8 mouse cellular contexts compared by ENCODE assay signal in genomic region chr2:165855641-165856301, GRCm38 (mm10). TPM values are rescaled to one million over a fixed set of nuclear protein-coding genes. Genes with fewer than 3 reads are reported as not detected.
A peak's percentile ranks its signal among the peaks of the same experiment; 100 is the strongest.
DNase-seq lines count a peak whose midpoint lies in the region; ATAC-seq and TF ChIP-seq lines count a peak whose summit lies in the region.

No protein-coding gene starts in this region.

- no peak overlapping the region for H3K4me3 ChIP-seq in spleen, adult 2 months (ENCODE audit: extremely low read depth, insufficient read depth, insufficient read length)
- no peak overlapping the region for H3K4me3 ChIP-seq in heart, embryonic 11.5 days (ENCODE audit: low read depth, low read length)
- H3K4me3 ChIP-seq in layer of hippocampus, adult 2 months, result peak overlapping the region; percentile 24; the same call in 1 of the 2 replicates

- no peak for TF ChIP-seq CTCF in spleen, adult 2 months (IDR thresholded peaks at IDR 0.05; ENCODE audit: extremely low read depth, insufficient read depth, insufficient read length, insufficient replicate concordance)
- no peak for TF ChIP-seq CTCF in layer of hippocampus, adult 2 months (conservative IDR thresholded peaks at IDR 0.05)

- H3K4me2 ChIP-seq in heart, embryonic 11.5 days, result no peak overlapping the region

- peaks cover 9% of the 10 kb centered on the region for H3K36me3 ChIP-seq in spleen, adult 2 months (ENCODE audit: control insufficient read depth, insufficient read depth, low read length)
- peaks cover under 1% of the 10 kb centered on the region; the same call in 1 of the 2 replicates for H3K36me3 ChIP-seq in heart, embryonic 11.5 days (ENCODE audit: control insufficient read depth, insufficient read depth, low read length)

- peak overlapping the region; percentile 46 for H3K27ac ChIP-seq in spleen, adult 2 months (ENCODE audit: insufficient read depth, low read length)
- H3K27ac ChIP-seq in heart, embryonic 11.5 days (ENCODE audit: low read depth, low read length), result peak overlapping the region; percentile 29; the same call in 1 of the 2 replicates
- peak overlapping the region; percentile 98 for H3K27ac ChIP-seq in layer of hippocampus, adult 2 months

- H3K9ac ChIP-seq in heart, embryonic 11.5 days (ENCODE audit: low read depth, low read length), result no peak overlapping the region

- whole genome bisulfite sequencing in spleen, adult 2 months, result 77% methylated on average over 6 of the region's 6 CpGs
- 65% methylated on average over 6 of the region's 6 CpGs for WGBS in heart, embryonic 11.5 days (ENCODE audit: insufficient replicate concordance)

- H3K4me1 ChIP-seq in spleen, adult 2 months (ENCODE audit: control insufficient read depth, insufficient read depth, insufficient read length), result peaks cover 17% of the 10 kb centered on the region; the same call in 1 of the 2 replicates
- peaks cover 86% of the 10 kb centered on the region for H3K4me1 ChIP-seq in heart, embryonic 11.5 days (ENCODE audit: control insufficient read depth, insufficient read depth, low read length)

- no peak for TF ChIP-seq POLR2A in spleen, adult 2 months (IDR thresholded peaks at IDR 0.05; ENCODE audit: low read depth, low read length)

- DNase-seq in adrenal gland, postnatal 10 days, result peak; percentile 48
- DNase-seq in adrenal gland, adult 18-20 months (ENCODE audit: low spot score in 2 of 2), result no peak
- DNase-seq in spleen, adult 2 months (ENCODE audit: low read depth in 1 of 2, low spot score in 2 of 2), result no peak
- no peak for DNase-seq in spleen, postnatal 4 days (ENCODE audit: low spot score in 2 of 2)
- DNase-seq in layer of hippocampus, adult 2 months (ENCODE audit: low spot score in 2 of 2), result peak; percentile 63 to 88

- H3K9me3 ChIP-seq in heart, embryonic 11.5 days (replicated peaks; ENCODE audit: control insufficient read depth, low read length), result no peaks in the 10 kb centered on the region

- H3K27me3 ChIP-seq in spleen, adult 2 months (ENCODE audit: control insufficient read depth, insufficient read depth, low read length), result no peaks in the 10 kb centered on the region
- no peaks in the 10 kb centered on the region for H3K27me3 ChIP-seq in heart, embryonic 11.5 days (ENCODE audit: control insufficient read depth, insufficient read depth, low read length)

- ATAC-seq in heart, embryonic 11.5 days (replicated peaks; ENCODE audit: insufficient number of reproducible peaks, low FRiP score, low TSS enrichment), result no peak
- ATAC-seq in monocyte, adult 5-6 weeks (replicated peaks; ENCODE audit: insufficient number of reproducible peaks, low FRiP score, low TSS enrichment, poor library complexity, severe bottlenecking), result 0 out of 2 replicates have a peak, but pooled peaks have one; percentile 14
- ATAC-seq in erythroid progenitor cell, adult 5-6 weeks (replicated peaks; ENCODE audit: low FRiP score, poor library complexity, severe bottlenecking), result no peak

RNA-seq across cellular contexts. Expression of gene Zmynd8, which starts 43.0 kb away (rescaled TPM):
- 10 to 100 TPM; 39.8 to 57.2 TPM for total RNA-seq in adrenal gland, postnatal 10 days (2021)
- 10 to 100 TPM; 45.8 to 48.8 TPM for total RNA-seq in adrenal gland, adult 18-20 months (2021)
- 25.0 and 25.4 TPM in 2 replicates for polyA plus RNA-seq in spleen, adult 2 months (2012; rRNA removed)
- polyA plus RNA-seq in heart, embryonic 11.5 days (2014; fragmentation: Nextera tagmentation; extraction: Ambion mirVana), result 39.6 and 47.6 TPM in 2 replicates
- 100 to 1,000 TPM; 173 to 186 TPM for total RNA-seq in layer of hippocampus, adult 2 months (2021)
- total RNA-seq in monocyte, adult 5-6 weeks (2017), result 42.6 to 54.2 TPM (median 44.4 TPM) in 3 replicates
- total RNA-seq in erythroid progenitor cell, adult 5-6 weeks (2015; ENCODE audit: low replicate concordance), result 55.3 and 129 TPM in 2 replicates
- total RNA-seq in erythroid progenitor cell, adult 5-6 weeks (2017; ENCODE audit: low replicate concordance), result 59.5 and 85.9 TPM in 2 replicates

Comparison
In these comparisons a context has a peak if more than half of its experiments do, and no peak if none do; other contexts are left out.
1. DNase-seq: peak in adrenal gland, postnatal 10 days (single experiment) and layer of hippocampus, adult 2 months (2 of 2); none in adrenal gland, adult 18-20 months (0 of 2), spleen, adult 2 months (0 of 2) and spleen, postnatal 4 days (0 of 2).
2. H3K27ac ChIP-seq: peak in every context shown above with its lines; median percentile 98 in layer of hippocampus, adult 2 months; 46 in spleen, adult 2 months; 29 in heart, embryonic 11.5 days.